Mouse (Mus musculus): ENCODE data around the gene Gm32717. TPM values are rescaled to one million over a fixed set of nuclear protein-coding genes. Genes with fewer than 3 reads are reported as not detected.
"Not testable (repeated sequence)": the region's sequence is repeated elsewhere in the genome, so short reads cannot be mapped to it uniquely, and the experiment has no call there.

Gene Gm32717
- polyA plus RNA-seq (2012; rRNA removed): 0.03 TPM in 1 of 2 replicates, not detected in the other

DNA sequence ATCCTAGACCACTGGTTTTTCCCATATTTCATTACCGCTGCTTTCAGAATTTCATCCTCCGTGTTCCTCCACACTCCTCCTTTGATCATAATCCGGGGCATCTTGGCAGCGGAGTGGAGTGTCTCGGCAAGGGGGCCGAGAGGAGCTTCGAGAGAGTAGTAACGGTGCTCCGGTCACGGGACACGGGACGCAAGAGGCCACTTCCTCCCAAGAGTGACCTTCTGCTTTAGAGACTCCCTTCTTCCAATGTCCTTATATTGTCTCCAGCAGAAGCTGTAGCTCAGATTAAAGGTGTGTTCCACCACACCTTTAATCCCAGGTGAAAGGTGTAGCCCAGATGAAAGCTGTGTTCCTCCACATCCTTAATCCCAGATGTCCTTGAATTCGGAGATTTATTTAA is at the start of gene Gm32717:
TSS of gene Gm32717 (minus strand) at position 101 of the 400 bp plus-strand sequence.
- no CpG with 5 or more reads among the region's 13 CpGs for WGBS
- H3K4me1 ChIP-seq (ENCODE audit: control insufficient read depth, insufficient read depth, low read length); H3K27ac ChIP-seq (ENCODE audit: insufficient read depth, low read length); H3K27me3 ChIP-seq (ENCODE audit: control insufficient read depth, insufficient read depth, low read length); H3K4me3 ChIP-seq (replicated peaks; ENCODE audit: insufficient read depth, low read depth, low read length); DNase-seq: not testable (repeated sequence)

DNA sequence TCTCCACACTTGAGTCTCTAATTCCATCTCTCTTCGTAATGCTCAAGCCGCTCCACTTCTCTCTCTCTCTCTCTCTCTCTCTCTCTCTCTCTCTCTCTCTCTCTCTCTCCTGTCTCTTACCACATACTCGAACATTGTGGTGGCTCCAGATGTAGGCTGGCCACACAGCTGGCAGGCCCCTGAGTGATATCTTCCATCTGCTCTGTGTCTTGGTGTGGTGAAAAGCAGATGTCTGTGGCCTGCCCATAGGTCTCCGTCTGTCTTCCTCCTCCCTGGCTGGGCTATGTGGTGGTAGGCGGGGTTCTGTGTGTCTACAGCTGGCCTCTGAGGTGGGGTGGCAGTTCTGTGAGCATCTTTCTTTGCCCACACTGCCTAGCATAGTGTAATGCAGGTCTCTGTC is 42.4 kb upstream of the Gm32717 start:
- not testable (repeated sequence) for H3K27me3 ChIP-seq (ENCODE audit: control insufficient read depth, insufficient read depth, low read length); H3K4me3 ChIP-seq (replicated peaks; ENCODE audit: insufficient read depth, low read depth, low read length); H3K27ac ChIP-seq (ENCODE audit: insufficient read depth, low read length); H3K4me1 ChIP-seq (ENCODE audit: control insufficient read depth, insufficient read depth, low read length); DNase-seq
- WGBS: 64% methylated on average over 3 of the region's 5 CpGs

DNA sequence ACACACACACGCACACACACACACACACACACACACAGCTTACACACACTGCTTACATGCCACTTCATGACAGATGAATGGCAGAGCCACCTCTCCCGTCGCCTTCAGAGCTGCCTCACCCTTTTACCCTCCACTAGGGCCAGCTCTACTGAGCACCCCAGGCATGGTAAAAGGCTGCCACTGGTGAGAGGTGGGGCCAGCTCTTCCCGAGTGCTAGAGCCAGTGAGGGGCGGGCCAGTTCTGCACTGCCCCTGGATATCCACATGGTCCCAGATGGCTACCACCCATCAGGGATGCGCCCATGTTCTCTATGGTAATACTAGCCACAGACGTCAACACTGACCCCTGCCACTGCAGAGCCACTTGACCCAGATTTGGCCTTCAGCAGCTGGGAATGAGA is 42.0 kb upstream of the Gm32717 start:
- H3K4me3 ChIP-seq (replicated peaks; ENCODE audit: insufficient read depth, low read depth, low read length); H3K4me1 ChIP-seq (ENCODE audit: control insufficient read depth, insufficient read depth, low read length); DNase-seq; H3K27me3 ChIP-seq (ENCODE audit: control insufficient read depth, insufficient read depth, low read length); H3K27ac ChIP-seq (ENCODE audit: insufficient read depth, low read length): not testable (repeated sequence)
- 66% methylated on average over 6 of the region's 7 CpGs for WGBS

DNA sequence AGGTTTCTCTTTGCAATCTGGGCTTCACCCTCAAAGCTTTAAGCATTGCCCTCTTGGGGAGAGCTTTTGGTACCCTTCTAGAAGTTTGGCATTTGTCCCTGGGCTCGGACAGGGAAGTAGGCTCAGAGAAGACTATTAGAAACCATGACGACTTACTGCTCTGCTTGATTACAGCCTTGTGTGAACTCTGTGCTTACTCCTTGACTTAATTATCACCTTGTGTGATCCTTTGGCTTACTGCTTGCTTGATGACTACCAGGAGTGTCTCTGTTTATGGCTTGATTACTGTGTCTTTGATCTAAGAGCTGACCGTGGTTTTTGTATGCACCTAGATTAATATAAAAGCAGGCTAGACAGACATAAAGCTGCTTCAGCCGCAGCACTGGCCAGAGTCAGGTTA is 37.5 kb upstream of the Gm32717 start:
- not testable (repeated sequence) for H3K4me3 ChIP-seq (replicated peaks; ENCODE audit: insufficient read depth, low read depth, low read length); DNase-seq; H3K27ac ChIP-seq (ENCODE audit: insufficient read depth, low read length); H3K27me3 ChIP-seq (ENCODE audit: control insufficient read depth, insufficient read depth, low read length); H3K4me1 ChIP-seq (ENCODE audit: control insufficient read depth, insufficient read depth, low read length)
- WGBS: no CpG with 5 or more reads among the region's 4 CpGs

DNA sequence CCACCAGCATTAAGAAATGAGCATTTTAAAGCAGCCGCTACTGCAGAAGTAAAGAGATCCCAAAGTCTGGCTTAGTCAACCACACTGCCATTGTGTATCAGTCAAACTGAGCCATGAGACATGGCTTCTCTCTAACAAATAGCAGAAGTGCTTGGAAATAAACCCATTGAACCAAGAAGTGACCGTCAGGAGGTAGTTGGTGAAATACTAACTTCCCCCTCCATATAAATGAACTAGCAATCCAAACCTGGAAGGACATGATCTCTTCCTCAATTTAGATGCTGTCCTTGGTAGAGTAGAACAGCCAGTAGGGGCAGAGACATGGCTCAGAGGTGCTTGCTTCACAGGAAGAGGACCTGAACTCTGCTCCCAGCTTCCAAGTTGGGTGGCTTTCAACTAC is 30.8 kb upstream of the Gm32717 start:
- H3K27me3 ChIP-seq (ENCODE audit: control insufficient read depth, insufficient read depth, low read length); DNase-seq; H3K4me3 ChIP-seq (replicated peaks; ENCODE audit: insufficient read depth, low read depth, low read length); H3K4me1 ChIP-seq (ENCODE audit: control insufficient read depth, insufficient read depth, low read length); H3K27ac ChIP-seq (ENCODE audit: insufficient read depth, low read length): not testable (repeated sequence)
- WGBS: 100% methylated on average over 1 of the region's 2 CpGs

DNA sequence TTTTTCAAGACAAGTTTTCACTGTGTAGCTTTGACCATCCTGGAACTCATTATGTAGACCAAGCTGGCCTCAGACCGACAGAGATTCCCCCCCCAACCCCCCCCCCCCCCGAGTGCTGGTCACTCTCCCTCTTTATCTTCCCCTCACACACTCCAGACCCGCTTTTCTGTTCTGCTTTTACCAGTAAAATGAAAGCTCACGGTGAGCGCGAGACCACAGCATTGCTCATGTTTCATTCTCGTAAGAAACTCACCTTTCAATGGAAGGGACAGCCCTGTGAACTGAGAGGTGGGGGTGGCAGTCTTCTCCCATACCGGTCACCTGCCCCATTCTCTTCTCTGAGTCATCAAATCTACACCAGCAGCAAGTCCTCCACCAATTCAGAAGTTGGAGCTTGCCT is 28.2 kb upstream of the Gm32717 start:
- not testable (repeated sequence) for DNase-seq
- WGBS: 71% methylated on average over 2 of the region's 8 CpGs

DNA sequence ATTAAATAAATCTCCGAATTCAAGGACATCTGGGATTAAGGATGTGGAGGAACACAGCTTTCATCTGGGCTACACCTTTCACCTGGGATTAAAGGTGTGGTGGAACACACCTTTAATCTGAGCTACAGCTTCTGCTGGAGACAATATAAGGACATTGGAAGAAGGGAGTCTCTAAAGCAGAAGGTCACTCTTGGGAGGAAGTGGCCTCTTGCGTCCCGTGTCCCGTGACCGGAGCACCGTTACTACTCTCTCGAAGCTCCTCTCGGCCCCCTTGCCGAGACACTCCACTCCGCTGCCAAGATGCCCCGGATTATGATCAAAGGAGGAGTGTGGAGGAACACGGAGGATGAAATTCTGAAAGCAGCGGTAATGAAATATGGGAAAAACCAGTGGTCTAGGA is 17.8 kb upstream of the Gm32717 start, which contains the start of gene Gm32802:
TSS of gene Gm32802 (plus strand) at position 301 of the 400 bp plus-strand sequence.
- not testable (repeated sequence) for H3K27ac ChIP-seq (ENCODE audit: insufficient read depth, low read length); H3K4me1 ChIP-seq (ENCODE audit: control insufficient read depth, insufficient read depth, low read length); DNase-seq; H3K4me3 ChIP-seq (replicated peaks; ENCODE audit: insufficient read depth, low read depth, low read length); H3K27me3 ChIP-seq (ENCODE audit: control insufficient read depth, insufficient read depth, low read length)
- no CpG with 5 or more reads among the region's 13 CpGs for WGBS

More for the DNA sequence above, 28.2 kb upstream of the Gm32717 start:
- H3K4me1 ChIP-seq (ENCODE audit: control insufficient read depth, insufficient read depth, low read length); H3K27me3 ChIP-seq (ENCODE audit: control insufficient read depth, insufficient read depth, low read length); H3K4me3 ChIP-seq (replicated peaks; ENCODE audit: insufficient read depth, low read depth, low read length); H3K27ac ChIP-seq (ENCODE audit: insufficient read depth, low read length): not testable (repeated sequence)

DNA sequence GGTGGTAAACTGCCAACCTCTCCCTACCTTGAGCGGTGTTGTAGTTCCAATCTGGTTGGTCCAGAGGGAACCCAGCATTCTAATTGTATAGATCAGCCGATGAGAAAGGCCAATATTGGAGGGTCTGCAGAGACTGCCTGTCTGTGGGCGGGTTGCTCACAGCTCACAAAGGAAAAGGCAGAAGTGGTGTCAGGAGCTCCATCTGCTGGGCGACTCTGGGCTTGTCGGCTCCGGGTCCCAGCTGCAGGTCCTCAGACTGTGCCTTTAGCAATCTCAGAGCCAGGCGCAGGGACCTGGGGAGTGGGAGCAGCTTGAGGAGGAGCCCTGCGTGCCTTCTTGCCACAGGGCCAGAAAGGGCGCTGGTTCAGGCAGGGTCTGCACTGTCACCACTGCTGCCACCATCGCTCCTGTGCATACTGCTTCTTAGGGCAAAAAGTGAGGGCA is 10.3 kb upstream of the Gm32717 start:
- 15% methylated on average over 10 of the region's 10 CpGs for WGBS
- Histone ChIP-seq H3K4me3 (replicated peaks; ENCODE audit: insufficient read depth, low read depth, low read length) (no peak overlapping the region), H3K27ac (ENCODE audit: insufficient read depth, low read length) (no peak overlapping the region), H3K27me3 (ENCODE audit: control insufficient read depth, insufficient read depth, low read length) (no peaks in the 10 kb centered on the region), H3K4me1 (ENCODE audit: control insufficient read depth, insufficient read depth, low read length) (no peaks in the 10 kb centered on the region)
- TF ChIP-seq POLR2A (IDR thresholded peaks at IDR 0.05; ENCODE audit: borderline replicate concordance, insufficient read depth, low read length): no peak
- TF ChIP-seq CTCF (IDR thresholded peaks at IDR 0.05; ENCODE audit: borderline replicate concordance, insufficient read depth, low read depth, low read length): 0 out of 2 replicates have a peak, but pooled peaks have one; percentile 26
- peak; percentile 8 to 14 for DNase-seq

DNA sequence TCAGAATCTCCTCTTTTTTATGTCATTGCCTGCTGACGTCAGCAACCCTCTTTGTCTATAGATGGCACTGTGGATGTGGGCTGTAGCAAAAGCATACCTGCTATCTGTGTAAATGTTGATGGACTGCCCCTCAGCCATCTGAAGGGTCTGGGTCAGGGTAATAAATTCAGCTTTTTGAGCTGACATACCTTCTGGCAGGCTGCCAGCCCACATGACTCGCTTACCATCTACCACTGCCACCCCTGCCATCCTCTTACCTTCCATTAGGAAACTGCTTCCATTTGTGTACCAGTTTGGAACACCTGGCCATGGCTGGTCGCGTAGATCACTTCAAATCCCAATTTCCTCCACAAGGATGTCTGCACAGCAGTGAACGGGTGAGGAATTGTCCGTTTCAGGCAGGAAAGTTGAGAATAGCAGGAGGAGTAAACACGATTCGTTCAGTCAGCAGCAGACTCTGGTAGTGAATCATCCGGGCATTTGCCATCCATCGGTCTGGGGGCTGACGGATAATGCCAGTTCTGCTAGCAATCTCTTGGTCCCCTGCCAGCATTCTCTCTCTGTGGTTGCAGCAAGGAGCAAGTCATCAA is 8.5 kb upstream of the Gm32717 start:
- H3K27me3 ChIP-seq (ENCODE audit: control insufficient read depth, insufficient read depth, low read length); H3K27ac ChIP-seq (ENCODE audit: insufficient read depth, low read length); H3K4me3 ChIP-seq (replicated peaks; ENCODE audit: insufficient read depth, low read depth, low read length); H3K4me1 ChIP-seq (ENCODE audit: control insufficient read depth, insufficient read depth, low read length): not testable (repeated sequence)
- WGBS: 16% methylated on average over 11 of the region's 11 CpGs
- peak; percentile 3 to 13 for DNase-seq

DNA sequence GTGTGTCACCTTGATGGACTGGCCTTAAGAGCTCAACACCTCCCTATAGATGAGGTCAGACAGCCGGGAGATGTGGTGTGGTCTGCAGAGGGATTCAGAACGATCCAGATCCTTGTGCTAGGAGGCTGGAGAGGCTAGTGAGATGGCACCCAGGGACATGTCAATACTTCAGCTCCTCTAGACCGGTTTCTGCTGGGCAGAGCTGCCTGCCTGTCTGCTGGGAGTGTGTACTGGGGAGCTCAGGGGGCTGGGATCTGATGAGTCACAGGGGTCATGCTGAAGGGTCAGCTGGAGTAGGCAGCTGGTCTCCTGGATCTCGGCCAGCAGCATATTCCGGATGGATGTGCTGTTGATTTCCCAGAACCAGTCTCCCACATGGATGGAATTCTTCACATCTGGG is 8.0 kb downstream of the Gm32717 start:
- WGBS: 100% methylated on average over 1 of the region's 5 CpGs
- not testable (repeated sequence) for H3K27me3 ChIP-seq (ENCODE audit: control insufficient read depth, insufficient read depth, low read length); H3K27ac ChIP-seq (ENCODE audit: insufficient read depth, low read length); DNase-seq; H3K4me1 ChIP-seq (ENCODE audit: control insufficient read depth, insufficient read depth, low read length); H3K4me3 ChIP-seq (replicated peaks; ENCODE audit: insufficient read depth, low read depth, low read length)

DNA sequence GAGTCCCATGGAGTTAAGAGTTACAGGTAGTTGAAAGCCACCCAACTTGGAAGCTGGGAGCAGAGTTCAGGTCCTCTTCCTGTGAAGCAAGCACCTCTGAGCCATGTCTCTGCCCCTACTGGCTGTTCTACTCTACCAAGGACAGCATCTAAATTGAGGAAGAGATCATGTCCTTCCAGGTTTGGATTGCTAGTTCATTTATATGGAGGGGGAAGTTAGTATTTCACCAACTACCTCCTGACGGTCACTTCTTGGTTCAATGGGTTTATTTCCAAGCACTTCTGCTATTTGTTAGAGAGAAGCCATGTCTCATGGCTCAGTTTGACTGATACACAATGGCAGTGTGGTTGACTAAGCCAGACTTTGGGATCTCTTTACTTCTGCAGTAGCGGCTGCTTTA is 13.0 kb downstream of the Gm32717 start:
- H3K4me1 ChIP-seq (ENCODE audit: control insufficient read depth, insufficient read depth, low read length); H3K4me3 ChIP-seq (replicated peaks; ENCODE audit: insufficient read depth, low read depth, low read length); H3K27me3 ChIP-seq (ENCODE audit: control insufficient read depth, insufficient read depth, low read length); DNase-seq; H3K27ac ChIP-seq (ENCODE audit: insufficient read depth, low read length): not testable (repeated sequence)
- 100% methylated on average over 1 of the region's 2 CpGs for WGBS

DNA sequence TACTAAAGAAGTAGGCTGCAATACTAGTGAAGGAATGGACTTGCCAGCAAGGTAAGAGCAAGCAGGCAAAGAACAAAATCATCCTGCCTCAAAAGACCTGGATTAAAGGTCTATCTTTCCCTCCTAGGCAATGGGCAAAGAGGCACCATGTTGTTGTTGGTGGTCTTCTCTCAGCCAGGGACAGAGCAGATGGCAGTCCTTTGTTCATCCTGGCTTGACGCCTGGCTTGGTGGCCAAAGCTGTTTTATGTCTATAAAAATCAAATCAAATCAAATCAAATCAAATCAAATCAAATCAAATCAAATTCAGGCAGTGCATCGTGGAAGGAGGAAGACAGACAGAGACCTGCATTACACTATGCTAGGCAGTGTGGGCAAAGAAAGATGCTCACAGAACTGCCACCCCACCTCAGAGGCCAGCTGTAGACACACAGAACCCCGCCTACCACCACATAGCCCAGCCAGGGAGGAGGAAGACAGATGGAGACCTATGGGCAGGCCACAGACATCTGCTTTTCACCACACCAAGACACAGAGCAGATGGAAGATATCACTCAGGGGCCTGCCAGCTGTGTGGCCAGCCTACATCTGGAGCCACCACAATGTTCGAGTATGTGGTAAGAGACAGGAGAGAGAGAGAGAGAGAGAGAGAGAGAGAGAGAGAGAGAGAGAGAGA is 24.7 kb downstream of the Gm32717 start:
- H3K4me3 ChIP-seq (replicated peaks; ENCODE audit: insufficient read depth, low read depth, low read length); H3K27ac ChIP-seq (ENCODE audit: insufficient read depth, low read length); DNase-seq; H3K4me1 ChIP-seq (ENCODE audit: control insufficient read depth, insufficient read depth, low read length); H3K27me3 ChIP-seq (ENCODE audit: control insufficient read depth, insufficient read depth, low read length): not testable (repeated sequence)
- 9% methylated on average over 3 of the region's 4 CpGs for WGBS
